Mouse (Mus musculus) ES-Bruce4 (cell line): Measurements from ENCODE around the gene Pygo2.

Experiments used
- EP300 ChIP-seq: IDR thresholded peaks from 2 replicates; pipeline ENCODE4 v1.6.1; 2011; ENCODE audit warnings: low read depth, low read length; ENCODE audit not compliant: insufficient read depth
- POLR2A ChIP-seq: IDR thresholded peaks from one replicate; pipeline ENCODE4 v1.8.1; 2011; ENCODE audit warnings: low read length; ENCODE audit not compliant: insufficient read depth

- TF ChIP-seq EP300 (no peak), POLR2A (no peak)
Observed at GRCm38 (mm10) chr3:89436176-89437113, 6.4 kb downstream of the Pygo2 start, which contains the start of gene Pbxip1.
